Mouse (Mus musculus) adipocyte (in vitro differentiated cells): ENCODE data around the gene Gpr174.
"Not testable (repeated sequence)": the region's sequence is repeated elsewhere in the genome, so short reads cannot be mapped to it uniquely, and the experiment has no call there.

ENCODE experiments used
- DNase-seq: peaks from one replicate; pipeline ENCODE4 v3.0.0-alpha.2; 2016; ENCODE audit warnings: low spot score

Gpr174 gene

GRCm38 (mm10) chrX:107255486-107256227, at the start of gene Gpr174:
Gene Gpr174, plus strand, starts transcription at chrX:107255878.
- no peak for DNase-seq

GRCm38 (mm10) chrX:107217577-107218090, 38.0 kb upstream of the Gpr174 start:
- no peak for DNase-seq

GRCm38 (mm10) chrX:107224846-107225245, 30.8 kb upstream of the Gpr174 start:
- no peak for DNase-seq

GRCm38 (mm10) chrX:107231214-107231613, 24.5 kb upstream of the Gpr174 start:
- DNase-seq, result no peak

- no peak for DNase-seq
Measured at GRCm38 (mm10) chrX:107234655-107235054, 21.0 kb upstream of the Gpr174 start.

GRCm38 (mm10) chrX:107236461-107236860, 19.2 kb upstream of the Gpr174 start:
- DNase-seq, result no peak

GRCm38 (mm10) chrX:107250390-107250789, 5.3 kb upstream of the Gpr174 start:
- no peak for DNase-seq

GRCm38 (mm10) chrX:107264619-107265018, 8.9 kb downstream of the Gpr174 start:
- no peak for DNase-seq

- no peak for DNase-seq
Measured at GRCm38 (mm10) chrX:107277606-107278005, 21.9 kb downstream of the Gpr174 start.

GRCm38 (mm10) chrX:107284211-107284610, 28.5 kb downstream of the Gpr174 start:
- DNase-seq, result no peak

GRCm38 (mm10) chrX:107297861-107298260, 42.2 kb downstream of the Gpr174 start:
- DNase-seq, result not testable (repeated sequence)

GRCm38 (mm10) chrX:107298761-107299160, 43.1 kb downstream of the Gpr174 start:
- DNase-seq, result no peak

GRCm38 (mm10) chrX:107306492-107306891, 50.8 kb downstream of the Gpr174 start:
- no peak for DNase-seq

GRCm38 (mm10) chrX:107312533-107312932, 56.9 kb downstream of the Gpr174 start:
- DNase-seq, result no peak

GRCm38 (mm10) chrX:107325697-107326381, 70.2 kb downstream of the Gpr174 start:
- DNase-seq, result no peak

GRCm38 (mm10) chrX:107329849-107330248, 74.2 kb downstream of the Gpr174 start:
- DNase-seq, result no peak

GRCm38 (mm10) chrX:107336609-107337008, 80.9 kb downstream of the Gpr174 start:
- no peak for DNase-seq

- DNase-seq, result no peak
Measured at GRCm38 (mm10) chrX:107341980-107342379, 86.3 kb downstream of the Gpr174 start.
